Comparison of ENCODE assay signal across 15 mouse cellular contexts in the genomic region with DNA sequence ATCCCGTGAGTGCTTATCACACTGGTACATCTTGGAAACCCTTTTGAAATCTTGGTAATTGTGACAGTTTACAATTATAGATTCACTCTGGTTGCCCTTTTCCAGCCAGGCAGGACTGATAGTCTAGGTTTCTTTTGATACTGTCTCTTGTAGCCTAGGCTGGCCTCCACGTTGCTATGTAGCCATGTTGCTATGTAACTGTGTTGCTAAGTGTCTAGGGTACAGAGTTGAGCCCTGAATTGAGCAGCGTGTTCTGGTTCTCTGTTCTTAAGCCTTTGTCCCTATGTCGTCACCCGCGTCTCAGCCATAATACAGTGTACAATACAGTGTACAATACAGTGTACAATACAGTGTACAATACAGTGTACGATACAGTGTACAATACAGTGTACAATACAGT.
A peak's percentile ranks its signal among the peaks of the same experiment; 100 is the strongest.
DNase-seq lines count a peak whose midpoint lies in the region; ATAC-seq and TF ChIP-seq lines count a peak whose summit lies in the region.
"Had no signal": no experiment of that assay in that cellular context is flagged by ENCODE, and none has a peak within 500 bp of the region (broad histone marks: within the 10 kb centered on the region; RNA-seq: fewer than 3 reads in every experiment).

No protein-coding gene starts in this region.

- H3K4me3 ChIP-seq in lung, embryonic 16.5 days (ENCODE audit: low read length) = no peak overlapping the region
- no peak overlapping the region for H3K4me3 ChIP-seq in hindbrain, postnatal 0 days (ENCODE audit: low read length)
- no peak overlapping the region for H3K4me3 ChIP-seq in midbrain, embryonic 16.5 days (ENCODE audit: low read depth, low read length)
- H3K4me3 ChIP-seq: heart, embryonic 15.5 days; hindbrain, embryonic 15.5 days; myocyte had no signal

- H3K4me1 ChIP-seq in lung, embryonic 16.5 days (replicated peaks; ENCODE audit: control insufficient read depth, insufficient read depth, low read length) = 0 out of 2 replicates have a peak, but pooled peaks cover 6% of the 10 kb centered on the region
- H3K4me1 ChIP-seq in hindbrain, postnatal 0 days (ENCODE audit: insufficient read depth, low read length) = peaks cover 6% of the 10 kb centered on the region; the same call in 1 of the 2 replicates
- peaks cover 19% of the 10 kb centered on the region for H3K4me1 ChIP-seq in midbrain, embryonic 16.5 days (ENCODE audit: control insufficient read depth, insufficient read depth, low read length)

- no peaks in the 10 kb centered on the region for H3K36me3 ChIP-seq in lung, embryonic 16.5 days (ENCODE audit: control insufficient read depth, insufficient read depth, low read length)
- no peaks in the 10 kb centered on the region for H3K36me3 ChIP-seq in hindbrain, postnatal 0 days (ENCODE audit: insufficient read depth, low read length)
- no peaks in the 10 kb centered on the region for H3K36me3 ChIP-seq in midbrain, embryonic 16.5 days (ENCODE audit: control insufficient read depth, insufficient read depth, low read length)
- H3K36me3 ChIP-seq: heart, embryonic 15.5 days; hindbrain, embryonic 15.5 days had no signal

- 0 out of 2 replicates have a peak, but pooled peaks have one; percentile 45 for ATAC-seq in lung, embryonic 16.5 days (ENCODE audit: low read depth)
- ATAC-seq in hindbrain, postnatal 0 days = peak; percentile 48; the same call in 1 of the 2 replicates
- peak; percentile 62; the same call in 1 of the 2 replicates for ATAC-seq in midbrain, embryonic 16.5 days
- ATAC-seq in activated CD4-positive, CD25-positive, alpha-beta regulatory T cell, adult 4 months = no peak

- H3K27me3 ChIP-seq in lung, embryonic 16.5 days (ENCODE audit: control insufficient read depth, insufficient read depth, low read depth, low read length) = no peaks in the 10 kb centered on the region
- H3K27me3 ChIP-seq in hindbrain, postnatal 0 days (ENCODE audit: insufficient read depth, low read length) = no peaks in the 10 kb centered on the region
- no peaks in the 10 kb centered on the region for H3K27me3 ChIP-seq in midbrain, embryonic 16.5 days (ENCODE audit: control insufficient read depth, insufficient read depth, low read depth, low read length)
- H3K27me3 ChIP-seq: CH12.LX; heart, embryonic 15.5 days; hindbrain, embryonic 15.5 days had no signal

- no peak for TF ChIP-seq CTCF in hindbrain, postnatal 0 days (IDR thresholded peaks at IDR 0.05; ENCODE audit: low read depth)

- 76% methylated on average over 7 of the region's 7 CpGs for WGBS in lung, embryonic 16.5 days
- WGBS in hindbrain, postnatal 0 days = 46% methylated on average over 7 of the region's 7 CpGs
- WGBS in midbrain, embryonic 16.5 days = 48% methylated on average over 7 of the region's 7 CpGs

- no peak overlapping the region for H3K27ac ChIP-seq in lung, embryonic 16.5 days (ENCODE audit: low read length)
- no peak overlapping the region for H3K27ac ChIP-seq in hindbrain, postnatal 0 days
- no peak overlapping the region for H3K27ac ChIP-seq in midbrain, embryonic 16.5 days (ENCODE audit: low read length)
- H3K27ac ChIP-seq: heart, embryonic 15.5 days; hindbrain, embryonic 15.5 days had no signal

- peak; percentile 23 for DNase-seq in embryo, embryonic 10 days (ENCODE audit: low spot score)
- no peak for DNase-seq in embryo, embryonic 9.5 days (ENCODE audit: extremely low spot score)
- DNase-seq in lung, postnatal 14 days = no peak
- DNase-seq in hindbrain, postnatal 0 days (ENCODE audit: low spot score) = no peak
- no peak for DNase-seq in kidney, adult 11 months
- DNase-seq: cerebellum, adult 8-10 months; right cerebral cortex, postnatal 25 days; thymus, adult 18-20 months had no signal

- H3K4me2 ChIP-seq in lung, embryonic 16.5 days (ENCODE audit: low read depth, low read length) = no peak overlapping the region
- no peak overlapping the region for H3K4me2 ChIP-seq in hindbrain, postnatal 0 days (ENCODE audit: low read depth, low read length)
- no peak overlapping the region for H3K4me2 ChIP-seq in midbrain, embryonic 16.5 days (ENCODE audit: low read length)
- H3K4me2 ChIP-seq: heart, embryonic 15.5 days; hindbrain, embryonic 15.5 days had no signal

- no peak overlapping the region for H3K9ac ChIP-seq in lung, embryonic 16.5 days (ENCODE audit: low read length)
- H3K9ac ChIP-seq in hindbrain, postnatal 0 days (replicated peaks; ENCODE audit: low read length) = no peak overlapping the region
- H3K9ac ChIP-seq in midbrain, embryonic 16.5 days (ENCODE audit: low read depth, low read length) = no peak overlapping the region
- H3K9ac ChIP-seq: heart, embryonic 15.5 days; hindbrain, embryonic 15.5 days had no signal

- no peaks in the 10 kb centered on the region for H3K9me3 ChIP-seq in lung, embryonic 16.5 days (ENCODE audit: control insufficient read depth, low read length)
- H3K9me3 ChIP-seq in hindbrain, postnatal 0 days (ENCODE audit: low read length) = no peaks in the 10 kb centered on the region
- H3K9me3 ChIP-seq in midbrain, embryonic 16.5 days (replicated peaks; ENCODE audit: control insufficient read depth, low read length, poor library complexity, severe bottlenecking) = no peaks in the 10 kb centered on the region
- H3K9me3 ChIP-seq: heart, embryonic 15.5 days; hindbrain, embryonic 15.5 days had no signal
